Mouse (Mus musculus) liver, postnatal 0 days (tissue): ENCODE results near the gene Cbx1.

Source experiments
- CTCF ChIP-seq: sonication (generic); IDR thresholded peaks from 2 replicates; pipeline ENCODE4 v1.5.1; 2016; ENCODE audit warnings: antibody characterized with exemption, low read depth
- EP300 ChIP-seq: IDR thresholded peaks from 2 replicates; pipeline ENCODE4 v1.6.1; 2016; ENCODE audit warnings: antibody characterized with exemption, low read depth, mild to moderate bottlenecking

- TF ChIP-seq CTCF (no peak), EP300 (no peak)
Measured at GRCm38 (mm10) chr11:96746648-96747047, 42.3 kb upstream of the Cbx1 start.
